Mouse (Mus musculus): ENCODE data around the gene Mmab. TPM values are rescaled to one million over a fixed set of nuclear protein-coding genes. Genes with fewer than 3 reads are reported as not detected.

Mmab gene
- polyA plus RNA-seq, 1 experiment from 2014 or later: 26.3 TPM

DNA sequence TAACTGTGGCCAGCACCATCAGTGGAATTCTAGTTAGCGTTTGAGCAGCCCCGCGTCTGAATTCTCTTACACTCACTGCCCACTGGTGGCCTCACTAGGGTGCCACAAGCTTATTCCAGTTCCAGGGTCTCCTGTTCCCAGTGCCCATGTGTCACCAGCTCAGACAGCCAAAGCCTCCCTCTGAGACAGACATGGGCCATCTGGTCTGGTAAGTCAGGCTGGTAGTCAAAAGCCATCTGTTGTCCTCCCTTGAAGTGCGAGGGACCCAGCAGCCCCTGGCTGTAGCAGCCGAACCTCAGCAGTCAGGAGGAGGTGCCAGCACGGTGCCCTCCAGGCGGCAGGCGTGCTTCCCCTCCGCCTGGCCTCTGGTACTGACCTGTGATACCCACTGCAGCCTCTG is 12.4 kb upstream of the Mmab start:
- DNase-seq: no peak
- 81% methylated on average over 9 of the region's 9 CpGs for WGBS
- H3K4me3 ChIP-seq (replicated peaks; ENCODE audit: low read depth, low read length): no peak overlapping the region

DNA sequence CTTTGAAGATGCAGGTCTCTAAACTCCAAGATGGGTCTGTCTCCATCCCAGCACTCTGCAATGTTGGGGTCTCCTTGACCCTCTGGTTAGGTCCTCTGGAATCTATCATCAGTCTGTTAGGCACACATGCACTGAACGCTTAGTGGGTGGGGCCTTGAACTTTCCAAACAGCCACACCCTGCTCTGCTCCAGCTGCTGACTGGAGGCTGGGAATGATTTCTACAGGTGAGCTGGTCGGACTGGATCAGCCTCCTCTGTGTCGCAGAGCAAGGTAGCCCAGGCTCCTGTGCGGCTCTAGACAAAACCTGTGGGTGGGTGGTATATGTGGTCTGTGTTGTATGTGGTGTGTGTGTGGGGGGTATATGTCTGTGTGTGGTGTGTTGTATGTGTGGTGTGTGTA is 5.2 kb upstream of the Mmab start:
- Histone ChIP-seq H3K4me3 (replicated peaks; ENCODE audit: low read depth, low read length) (no peak overlapping the region), H3K27ac (replicated peaks; ENCODE audit: low read depth, low read length) (no peak overlapping the region), H3K36me3 (ENCODE audit: control insufficient read depth, insufficient read depth, low read length) (peaks cover 48% of the 10 kb centered on the region), H3K9ac (replicated peaks; ENCODE audit: low read length) (no peak overlapping the region), H3K4me2 (ENCODE audit: low read length) (no peak overlapping the region), H3K9me3 (ENCODE audit: control insufficient read depth, low read length) (no peaks in the 10 kb centered on the region), H3K27me3 (ENCODE audit: control insufficient read depth, insufficient read depth, low read length) (no peaks in the 10 kb centered on the region), H3K4me1 (ENCODE audit: control insufficient read depth, insufficient read depth, low read length) (peaks cover 8% of the 10 kb centered on the region; the same call in 1 of the 2 replicates)
- DNase-seq: no peak
- WGBS: 92% methylated on average over 4 of the region's 4 CpGs
- no peak for ATAC-seq (ENCODE audit: low FRiP score, low TSS enrichment)

More for the DNA sequence above, 12.4 kb upstream of the Mmab start:
- ATAC-seq (ENCODE audit: low FRiP score, low TSS enrichment): no peak
- Histone ChIP-seq H3K4me1 (ENCODE audit: control insufficient read depth, insufficient read depth, low read length) (no peaks in the 10 kb centered on the region), H3K27me3 (ENCODE audit: control insufficient read depth, insufficient read depth, low read length) (no peaks in the 10 kb centered on the region), H3K4me2 (ENCODE audit: low read length) (no peak overlapping the region), H3K27ac (replicated peaks; ENCODE audit: low read depth, low read length) (no peak overlapping the region), H3K36me3 (ENCODE audit: control insufficient read depth, insufficient read depth, low read length) (peaks cover 24% of the 10 kb centered on the region), H3K9ac (replicated peaks; ENCODE audit: low read length) (no peak overlapping the region), H3K9me3 (ENCODE audit: control insufficient read depth, low read length) (no peaks in the 10 kb centered on the region)

DNA sequence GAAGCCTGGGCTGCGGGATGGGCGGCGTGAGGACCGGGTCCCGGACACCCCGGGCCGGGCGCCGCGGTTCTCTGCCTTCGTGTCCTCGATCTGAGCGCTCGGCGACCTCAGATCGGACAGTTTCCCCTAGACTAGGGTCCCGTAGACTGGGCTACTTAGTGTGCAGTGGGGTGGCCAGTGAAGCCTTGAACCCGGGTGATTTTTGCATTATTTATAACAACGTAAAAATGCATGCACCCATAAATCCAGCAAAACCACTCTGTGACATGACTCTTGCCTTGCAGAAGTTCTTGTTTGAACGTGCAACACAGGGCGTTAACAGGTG is 470 bp upstream of the Mmab start:
- H3K27me3 ChIP-seq (ENCODE audit: control insufficient read depth, insufficient read depth, low read length): no peaks in the 10 kb centered on the region
- DNase-seq (no peak), ATAC-seq (ENCODE audit: low FRiP score, low TSS enrichment) (no peak; the same call in none of the 2 replicates)
- under 1% methylated on average over 21 of the region's 21 CpGs for WGBS
- peak overlapping the region; percentile 61 for H3K9ac ChIP-seq (replicated peaks; ENCODE audit: low read length)
- H3K27ac ChIP-seq (replicated peaks; ENCODE audit: low read depth, low read length): no peak overlapping the region
- no peaks in the 10 kb centered on the region for H3K9me3 ChIP-seq (ENCODE audit: control insufficient read depth, low read length)
- H3K36me3 ChIP-seq (ENCODE audit: control insufficient read depth, insufficient read depth, low read length): peaks cover 23% of the 10 kb centered on the region; the same call in 1 of the 2 replicates
- peaks cover 8% of the 10 kb centered on the region; the same call in 1 of the 2 replicates for H3K4me1 ChIP-seq (ENCODE audit: control insufficient read depth, insufficient read depth, low read length)
- H3K4me3 ChIP-seq (replicated peaks; ENCODE audit: low read depth, low read length): peak overlapping the region; percentile 67
- H3K4me2 ChIP-seq (ENCODE audit: low read length): peak overlapping the region; percentile 79

DNA sequence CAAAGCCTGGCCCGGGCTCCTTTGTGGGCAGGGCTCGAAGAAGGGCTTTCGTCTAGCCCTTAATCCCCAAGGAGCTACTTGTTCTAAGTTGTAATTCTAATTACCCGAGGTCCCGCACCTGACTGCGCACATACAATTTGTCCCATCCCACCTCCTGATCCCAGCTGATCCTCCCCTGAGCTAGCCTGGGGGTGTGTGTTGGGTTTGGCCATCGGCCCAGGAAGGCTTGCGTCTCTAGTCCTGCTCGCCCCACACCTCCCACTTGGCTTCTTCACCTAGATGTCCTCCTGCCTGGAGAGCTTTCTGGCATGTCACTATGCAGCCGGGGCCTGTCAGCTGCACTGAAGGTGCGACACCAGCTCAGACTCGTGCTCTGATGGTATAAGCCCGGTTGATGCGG is 8.3 kb downstream of the Mmab start:
- ATAC-seq (ENCODE audit: low FRiP score, low TSS enrichment): no peak

DNA sequence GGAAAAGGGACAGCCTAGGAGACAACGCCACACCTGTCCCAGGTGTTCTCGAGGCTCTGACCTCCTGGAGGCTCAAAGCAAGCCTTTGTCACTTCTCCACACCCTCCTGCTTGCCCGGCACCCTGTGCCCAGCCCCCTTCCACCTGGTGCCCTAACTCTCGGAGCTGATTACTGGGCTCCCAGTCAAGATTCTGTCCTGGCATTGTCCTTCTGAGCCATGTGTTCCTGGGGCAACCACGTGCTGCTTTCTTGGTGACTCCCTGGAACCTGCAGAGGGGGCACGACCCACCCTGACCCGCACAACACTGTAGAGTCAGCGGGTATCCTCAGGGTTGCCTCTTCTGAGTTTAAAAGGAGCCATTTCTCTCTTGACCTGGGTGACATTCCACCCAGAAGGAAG is 9.5 kb downstream of the Mmab start:
- 88% methylated on average over 8 of the region's 8 CpGs for WGBS
- no peak for ATAC-seq (ENCODE audit: low FRiP score, low TSS enrichment)

More for the DNA sequence above, 8.3 kb downstream of the Mmab start:
- Histone ChIP-seq H3K27ac (replicated peaks; ENCODE audit: low read depth, low read length) (no peak overlapping the region), H3K4me2 (ENCODE audit: low read length) (no peak overlapping the region), H3K9ac (replicated peaks; ENCODE audit: low read length) (no peak overlapping the region), H3K4me3 (replicated peaks; ENCODE audit: low read depth, low read length) (no peak overlapping the region), H3K4me1 (ENCODE audit: control insufficient read depth, insufficient read depth, low read length) (no peaks in the 10 kb centered on the region), H3K9me3 (ENCODE audit: control insufficient read depth, low read length) (no peaks in the 10 kb centered on the region), H3K27me3 (ENCODE audit: control insufficient read depth, insufficient read depth, low read length) (no peaks in the 10 kb centered on the region), H3K36me3 (ENCODE audit: control insufficient read depth, insufficient read depth, low read length) (peaks cover 20% of the 10 kb centered on the region)
- WGBS: 90% methylated on average over 14 of the region's 14 CpGs
- no peak for DNase-seq

DNA sequence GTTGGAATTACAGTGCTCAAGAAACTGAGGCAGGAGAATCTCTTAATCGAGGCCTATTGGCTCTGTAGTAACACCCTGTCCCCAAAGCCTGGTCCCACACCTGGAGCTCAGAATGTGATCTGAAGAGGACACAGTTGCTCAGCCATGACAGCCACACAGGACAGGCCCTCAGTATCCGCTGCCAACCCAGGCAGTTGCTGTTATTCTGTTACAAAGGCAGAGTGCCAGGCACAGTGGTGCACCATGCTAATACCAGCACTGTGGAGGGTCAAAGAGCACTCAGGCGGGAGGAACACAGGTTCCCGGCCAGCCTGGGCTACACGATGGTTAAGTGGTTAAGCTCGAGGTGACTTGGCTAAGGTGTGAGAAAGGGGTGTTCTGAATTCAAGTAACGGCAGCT is 14.1 kb downstream of the Mmab start:
- H3K27me3 ChIP-seq (ENCODE audit: control insufficient read depth, insufficient read depth, low read length): no peaks in the 10 kb centered on the region
- no peak for DNase-seq
- no peak overlapping the region for H3K27ac ChIP-seq (replicated peaks; ENCODE audit: low read depth, low read length)
- no peaks in the 10 kb centered on the region for H3K9me3 ChIP-seq (ENCODE audit: control insufficient read depth, low read length)
- no peak overlapping the region for H3K4me3 ChIP-seq (replicated peaks; ENCODE audit: low read depth, low read length)
- WGBS: 85% methylated on average over 7 of the region's 7 CpGs
- no peak for ATAC-seq (ENCODE audit: low FRiP score, low TSS enrichment)
- H3K9ac ChIP-seq (replicated peaks; ENCODE audit: low read length): no peak overlapping the region
- H3K36me3 ChIP-seq (ENCODE audit: control insufficient read depth, insufficient read depth, low read length): peaks cover 6% of the 10 kb centered on the region
- no peaks in the 10 kb centered on the region for H3K4me1 ChIP-seq (ENCODE audit: control insufficient read depth, insufficient read depth, low read length)
- no peak overlapping the region for H3K4me2 ChIP-seq (ENCODE audit: low read length)

More for the DNA sequence above, 9.5 kb downstream of the Mmab start:
- Histone ChIP-seq H3K9ac (replicated peaks; ENCODE audit: low read length) (no peak overlapping the region), H3K36me3 (ENCODE audit: control insufficient read depth, insufficient read depth, low read length) (peaks cover 20% of the 10 kb centered on the region), H3K4me3 (replicated peaks; ENCODE audit: low read depth, low read length) (no peak overlapping the region), H3K9me3 (ENCODE audit: control insufficient read depth, low read length) (no peaks in the 10 kb centered on the region), H3K27ac (replicated peaks; ENCODE audit: low read depth, low read length) (no peak overlapping the region), H3K4me2 (ENCODE audit: low read length) (no peak overlapping the region), H3K4me1 (ENCODE audit: control insufficient read depth, insufficient read depth, low read length) (no peaks in the 10 kb centered on the region), H3K27me3 (ENCODE audit: control insufficient read depth, insufficient read depth, low read length) (no peaks in the 10 kb centered on the region)
- no peak for DNase-seq

DNA sequence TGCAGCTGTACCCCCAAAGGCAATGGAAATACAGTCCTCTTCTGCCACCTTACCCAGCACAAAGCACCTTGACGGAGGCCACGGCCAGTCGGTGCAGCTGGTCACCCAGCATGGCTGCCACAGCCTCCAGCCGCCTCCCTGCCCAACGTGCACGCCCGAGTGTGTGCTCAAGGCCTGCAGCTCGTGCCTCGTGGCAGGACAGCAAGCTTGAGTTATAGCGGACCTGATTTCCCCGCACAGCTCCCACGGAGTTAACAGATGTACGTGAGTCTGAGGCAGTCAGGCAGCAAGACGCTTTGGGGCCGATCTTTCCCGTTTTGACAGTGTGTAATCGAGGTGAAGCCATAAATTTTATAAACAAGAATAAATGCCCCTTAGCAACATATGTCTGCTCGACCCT is 15.2 kb downstream of the Mmab start:
- Histone ChIP-seq H3K36me3 (ENCODE audit: control insufficient read depth, insufficient read depth, low read length) (no peaks in the 10 kb centered on the region), H3K27ac (replicated peaks; ENCODE audit: low read depth, low read length) (no peak overlapping the region), H3K4me3 (replicated peaks; ENCODE audit: low read depth, low read length) (no peak overlapping the region), H3K9ac (replicated peaks; ENCODE audit: low read length) (no peak overlapping the region), H3K9me3 (ENCODE audit: control insufficient read depth, low read length) (no peaks in the 10 kb centered on the region), H3K4me1 (ENCODE audit: control insufficient read depth, insufficient read depth, low read length) (no peaks in the 10 kb centered on the region), H3K27me3 (ENCODE audit: control insufficient read depth, insufficient read depth, low read length) (no peaks in the 10 kb centered on the region), H3K4me2 (ENCODE audit: low read length) (no peak overlapping the region)
- WGBS: 82% methylated on average over 18 of the region's 18 CpGs
- DNase-seq (no peak), ATAC-seq (ENCODE audit: low FRiP score, low TSS enrichment) (no peak)

DNA sequence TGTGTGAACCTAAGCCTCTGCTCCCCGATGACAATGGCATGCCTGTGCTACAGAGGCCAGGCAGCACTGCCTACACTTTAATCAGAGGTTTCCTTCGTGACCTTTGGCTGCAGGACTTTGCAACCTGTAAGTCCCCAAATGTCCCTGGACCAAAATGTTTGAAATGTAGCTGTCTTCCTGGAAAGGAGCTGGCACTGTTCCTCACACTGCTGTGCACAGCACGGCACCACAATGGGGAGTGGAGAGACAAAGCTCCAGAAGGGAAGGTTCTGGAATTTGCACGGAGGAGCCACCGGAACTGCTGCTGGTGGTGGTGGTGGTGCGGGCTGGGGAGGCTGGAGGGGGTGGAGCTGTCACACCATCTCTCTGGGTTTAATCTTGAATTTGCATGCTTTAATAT is 17.1 kb downstream of the Mmab start:
- DNase-seq (no peak), ATAC-seq (ENCODE audit: low FRiP score, low TSS enrichment) (no peak)
- 75% methylated on average over 6 of the region's 6 CpGs for WGBS
- Histone ChIP-seq H3K9ac (replicated peaks; ENCODE audit: low read length) (no peak overlapping the region), H3K4me2 (ENCODE audit: low read length) (no peak overlapping the region), H3K4me3 (replicated peaks; ENCODE audit: low read depth, low read length) (no peak overlapping the region), H3K36me3 (ENCODE audit: control insufficient read depth, insufficient read depth, low read length) (0 out of 2 replicates have a peak, but pooled peaks cover under 1% of the 10 kb centered on the region), H3K27me3 (ENCODE audit: control insufficient read depth, insufficient read depth, low read length) (no peaks in the 10 kb centered on the region), H3K4me1 (ENCODE audit: control insufficient read depth, insufficient read depth, low read length) (no peaks in the 10 kb centered on the region), H3K27ac (replicated peaks; ENCODE audit: low read depth, low read length) (0 out of 2 replicates have a peak overlapping the region, but pooled peaks have one; percentile 45), H3K9me3 (ENCODE audit: control insufficient read depth, low read length) (no peaks in the 10 kb centered on the region)

DNA sequence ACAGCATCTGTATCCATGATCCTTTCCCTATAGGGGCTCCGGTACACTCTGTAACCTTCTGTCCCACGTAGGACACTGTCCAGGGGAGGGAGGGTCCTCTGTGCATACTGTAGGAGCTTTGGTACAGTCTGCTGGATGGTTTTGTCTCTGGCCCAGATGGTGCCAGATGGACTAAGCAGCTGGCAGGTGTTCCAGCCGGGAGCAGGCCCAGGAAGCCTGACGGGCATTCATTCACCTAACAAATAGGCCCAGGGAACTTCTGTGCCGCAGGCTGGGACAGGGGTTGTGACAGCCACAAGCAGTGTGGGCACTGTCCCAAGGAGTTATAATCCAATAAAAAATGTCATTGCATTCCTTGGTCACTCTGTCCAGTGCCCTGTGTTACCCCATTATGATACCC is 19.9 kb downstream of the Mmab start:
- no peak for DNase-seq
- no peak overlapping the region for H3K4me2 ChIP-seq (ENCODE audit: low read length)
- H3K9ac ChIP-seq (replicated peaks; ENCODE audit: low read length): no peak overlapping the region
- no peak for ATAC-seq (ENCODE audit: low FRiP score, low TSS enrichment)
- no peaks in the 10 kb centered on the region for H3K27me3 ChIP-seq (ENCODE audit: control insufficient read depth, insufficient read depth, low read length)
- H3K36me3 ChIP-seq (ENCODE audit: control insufficient read depth, insufficient read depth, low read length): peaks cover 28% of the 10 kb centered on the region
- no peaks in the 10 kb centered on the region for H3K9me3 ChIP-seq (ENCODE audit: control insufficient read depth, low read length)
- no peak overlapping the region for H3K27ac ChIP-seq (replicated peaks; ENCODE audit: low read depth, low read length)
- WGBS: 71% methylated on average over 5 of the region's 5 CpGs
- H3K4me3 ChIP-seq (replicated peaks; ENCODE audit: low read depth, low read length): no peak overlapping the region
- no peaks in the 10 kb centered on the region for H3K4me1 ChIP-seq (ENCODE audit: control insufficient read depth, insufficient read depth, low read length)
